Mouse (Mus musculus) C2C12 (cell line): ENCODE data around the gene Rce1.

ENCODE experiments used
- CEBPB ChIP-seq: IDR thresholded peaks from one replicate; pipeline ENCODE4 v1.6.1; 2011; ENCODE audit warnings: low read depth, mild to moderate bottlenecking, control low read depth, moderate library complexity
- CTCF ChIP-seq: IDR thresholded peaks from one replicate; pipeline ENCODE4 v1.5.1; 2011; ENCODE audit not compliant: control insufficient read depth, insufficient read depth, insufficient read length
- MAX ChIP-seq: IDR thresholded peaks from one replicate; pipeline ENCODE4 v1.6.1; 2011; ENCODE audit warnings: mild to moderate bottlenecking, control low read depth
- MYOD1 ChIP-seq: IDR thresholded peaks from one replicate; pipeline ENCODE4 v1.6.1; 2011; ENCODE audit warnings: low read depth; ENCODE audit not compliant: control insufficient read depth, insufficient read length
- USF1 ChIP-seq: IDR thresholded peaks from one replicate; pipeline ENCODE4 v1.6.1; 2011; ENCODE audit warnings: low read depth, mild to moderate bottlenecking, control low read depth, moderate library complexity

- TF ChIP-seq CTCF, result no peak
- TF ChIP-seq MAX, result no peak
- TF ChIP-seq USF1, result no peak
- no peak for TF ChIP-seq MYOD1
- no peak for TF ChIP-seq CEBPB
Observed at GRCm38 (mm10) chr19:4623419-4623818, 2.0 kb downstream of the Rce1 start.
